1 mouse cellular context compared by ENCODE assay signal in the genomic region with DNA sequence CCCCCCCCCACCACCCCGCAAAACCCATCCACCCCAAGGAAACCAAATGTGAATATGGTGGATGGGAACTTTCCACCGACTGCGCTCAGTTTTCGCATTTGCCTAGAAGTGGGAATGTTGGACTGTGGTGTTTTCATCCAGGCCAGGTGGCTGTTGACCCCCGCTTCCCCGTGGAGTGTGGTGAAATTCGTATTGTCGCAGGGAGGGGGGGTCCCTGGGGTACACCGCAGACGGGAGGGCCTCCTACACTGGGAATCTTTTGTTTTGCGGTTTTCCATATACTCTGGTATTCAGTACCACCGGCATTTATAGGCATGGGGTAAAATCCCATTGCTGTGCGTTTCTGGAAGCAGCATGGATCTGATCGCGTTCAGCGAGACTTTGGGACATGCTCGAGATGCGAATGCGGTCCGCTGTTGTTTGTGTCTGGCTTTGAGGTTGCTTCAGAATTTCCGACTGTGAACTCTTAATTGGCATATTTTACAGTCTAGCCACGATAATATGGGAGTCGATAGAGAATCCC.
TF ChIP-seq lines count a peak whose summit lies in the region.

No protein-coding gene starts in this region.

TF ChIP-seq in MEL, 35 proteins besides CTCF, POLR2A, EP300 and RAD21 (continued from another document):
- TF ChIP-seq NRF1 (IDR thresholded peaks at IDR 0.05; ENCODE audit: insufficient read depth, low read depth, low read length, poor library complexity, severe bottlenecking), result no peak
- TF ChIP-seq ZKSCAN1 (IDR thresholded peaks at IDR 0.05; ENCODE audit: low read depth, low read length), result no peak
- no peak for TF ChIP-seq RCOR1 (IDR thresholded peaks at IDR 0.05; ENCODE audit: low read depth, low read length)
- TF ChIP-seq TAL1 (IDR thresholded peaks at IDR 0.05; ENCODE audit: low read length), result no peak
- no peak for TF ChIP-seq CHD2 (IDR thresholded peaks at IDR 0.05; ENCODE audit: low read length)
- no peak for TF ChIP-seq TCF12 (IDR thresholded peaks at IDR 0.05; ENCODE audit: low read depth, low read length)
- no peak for TF ChIP-seq JUND (IDR thresholded peaks at IDR 0.05; ENCODE audit: low read depth, low read length)
- no peak for TF ChIP-seq POLR2AphosphoS5 (IDR thresholded peaks at IDR 0.05; ENCODE audit: borderline replicate concordance, low read depth, low read length)
- no peak for TF ChIP-seq ZNF384 (IDR thresholded peaks at IDR 0.05; ENCODE audit: low read depth, low read length)
